Mouse (Mus musculus) frontal cortex, adult (tissue): ENCODE results near the gene Moxd1.
A peak's percentile ranks its signal among the peaks of the same experiment; 100 is the strongest.
"Not testable (repeated sequence)": the region's sequence is repeated elsewhere in the genome, so short reads cannot be mapped to it uniquely, and the experiment has no call there.

Experiments
- ATAC-seq: cut with Nextera tagmentation; 2 replicates; pipeline ENCODE4 v1.9.2; 2017; ENCODE audit warnings: mild to moderate bottlenecking, moderate library complexity, mixed read lengths; ENCODE audit not compliant: low TSS enrichment

Gene Moxd1

DNA sequence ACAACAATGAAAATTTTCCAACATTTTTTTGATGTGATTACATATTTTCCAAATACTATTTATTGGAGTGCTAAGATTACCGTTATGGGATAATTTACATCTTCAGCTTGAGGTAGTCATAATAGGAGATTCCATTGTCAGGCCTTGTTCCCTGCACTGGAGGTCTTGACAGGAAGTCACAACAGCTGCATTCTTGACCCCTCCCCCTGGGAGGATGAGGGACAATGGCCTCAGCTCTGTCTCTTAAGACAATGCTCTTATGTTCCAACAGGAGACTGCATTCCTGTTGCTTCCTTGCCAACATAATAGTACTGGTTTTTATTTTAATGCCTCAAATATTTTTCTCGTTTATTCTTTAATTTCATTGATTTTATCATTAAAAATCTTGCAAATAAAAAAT, 44.2 kb downstream of the Moxd1 start:
- ATAC-seq = no peak

DNA sequence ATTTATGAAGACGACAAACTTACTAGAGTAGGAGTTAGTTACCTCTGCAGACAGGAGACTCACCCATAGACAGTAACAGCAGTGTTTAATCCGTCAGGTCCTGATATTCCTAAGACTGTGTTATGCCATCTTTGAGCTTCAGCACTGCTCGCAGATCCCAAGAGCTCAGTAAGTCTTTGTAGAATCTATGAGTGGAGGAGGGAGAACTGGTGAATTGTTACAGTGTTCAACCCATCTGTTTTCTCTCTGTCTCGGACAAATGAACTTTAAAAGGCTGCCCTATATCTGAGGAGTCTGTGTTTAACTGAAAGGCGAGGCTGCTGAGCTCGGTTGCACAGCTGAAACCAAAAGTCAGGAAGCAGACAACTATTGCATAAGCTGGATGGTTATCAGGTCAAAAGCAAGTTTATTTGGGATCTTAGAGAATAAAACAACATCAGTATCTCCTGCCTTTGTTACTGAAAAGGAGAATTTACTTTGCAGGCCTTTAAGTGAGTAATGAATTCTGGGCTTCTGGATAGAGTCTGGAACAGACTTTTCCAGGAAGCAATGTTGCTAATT, 47.8 kb downstream of the Moxd1 start:
- ATAC-seq = peak; percentile 77

DNA sequence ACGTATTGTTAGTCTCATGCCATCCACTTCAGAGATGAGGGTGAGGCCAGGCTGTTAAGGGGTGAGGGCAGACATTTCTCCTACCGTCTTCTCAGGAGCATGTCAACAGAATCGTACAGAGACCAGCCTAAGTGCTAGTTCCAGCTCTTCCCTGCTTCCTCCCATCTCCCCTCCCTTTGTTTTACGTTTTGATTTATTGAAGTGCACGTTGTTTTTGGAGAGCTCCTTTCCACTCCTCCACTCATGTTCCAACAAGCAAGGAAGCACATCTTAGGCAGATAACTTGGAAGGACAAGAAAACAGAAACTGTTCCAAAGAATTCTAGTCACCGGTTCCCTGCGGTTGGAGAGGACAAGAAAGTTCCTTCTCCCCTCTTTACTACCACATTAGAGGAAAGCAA, 52.9 kb downstream of the Moxd1 start:
- ATAC-seq = no peak

DNA sequence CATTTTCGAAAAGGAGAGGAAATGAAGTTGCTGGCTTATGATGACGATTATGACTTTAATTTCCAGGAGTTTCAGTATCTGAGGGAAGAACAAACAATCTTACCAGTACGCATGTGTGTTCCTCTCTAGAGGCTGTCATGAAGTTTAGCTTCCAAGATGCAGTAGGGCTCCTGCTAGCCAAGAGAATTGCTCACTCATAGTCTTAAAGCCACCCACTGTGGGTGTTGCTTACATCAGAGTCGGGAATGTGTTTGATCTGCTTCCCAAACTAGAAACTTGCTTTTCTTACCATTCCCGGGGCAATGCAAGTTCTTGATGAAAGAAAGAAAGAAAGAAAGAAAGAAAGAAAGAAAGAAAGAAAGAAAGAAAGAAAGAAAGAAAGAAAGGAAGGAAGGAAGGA, 59.3 kb downstream of the Moxd1 start:
- peak; percentile 67; the same call in 1 of the 2 replicates for ATAC-seq

DNA sequence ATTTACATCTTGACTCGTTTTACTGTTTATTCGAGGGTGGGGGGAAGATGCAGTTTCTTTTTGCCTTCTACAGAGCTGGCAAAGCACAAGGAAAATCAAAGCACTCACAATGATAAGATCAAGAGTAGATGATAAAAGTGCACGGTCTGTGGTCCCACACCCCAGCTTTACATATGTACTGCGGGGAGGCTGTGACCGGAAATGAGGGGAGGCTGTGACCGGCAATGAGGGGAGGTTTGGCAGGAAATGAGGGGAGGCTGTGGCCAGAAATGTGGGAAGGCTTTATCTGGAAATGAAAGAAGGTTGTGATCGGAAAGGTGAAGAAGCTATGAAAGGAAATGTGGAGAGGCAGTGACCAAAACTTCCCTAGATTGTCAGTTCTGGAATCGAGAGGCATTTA, 68.3 kb downstream of the Moxd1 start:
- no peak for ATAC-seq

DNA sequence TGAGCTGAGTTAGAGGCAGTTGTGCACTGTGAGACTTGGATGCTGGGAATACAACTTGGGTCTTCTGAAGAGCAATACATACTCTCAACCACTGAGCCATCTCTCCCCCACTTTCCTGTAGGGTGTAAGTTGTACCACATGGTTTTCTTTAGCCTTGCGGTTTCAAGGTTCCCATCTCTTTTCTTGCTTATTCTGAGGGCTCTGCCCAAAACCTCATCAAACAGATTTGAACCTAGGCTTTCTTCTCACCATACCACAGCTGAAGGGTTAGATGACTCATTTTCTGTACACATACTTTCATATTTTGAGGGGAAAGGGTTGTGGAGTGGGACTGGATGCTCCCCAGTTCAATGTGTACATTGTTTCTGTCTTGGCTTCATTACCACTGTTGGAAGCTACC, 69.4 kb downstream of the Moxd1 start:
- ATAC-seq = no peak

DNA sequence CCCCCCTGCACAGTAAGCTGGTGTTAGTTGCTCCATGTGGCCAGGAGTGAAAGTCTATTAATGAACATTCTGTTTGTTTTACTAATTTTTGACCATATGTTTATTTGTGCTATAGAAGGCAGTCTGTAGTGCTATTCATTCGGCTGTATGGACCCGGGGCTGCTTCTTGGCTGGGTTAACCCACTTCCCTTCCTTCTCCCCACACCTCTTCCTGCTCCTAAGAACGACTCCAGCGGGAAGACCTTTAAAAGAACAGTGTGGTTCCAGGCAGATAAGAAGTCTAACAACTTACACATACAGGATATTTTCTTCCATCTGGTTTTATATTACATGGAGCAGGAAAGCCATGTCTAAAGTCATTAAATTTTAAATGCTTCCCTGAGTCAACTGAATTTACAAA, 73.3 kb downstream of the Moxd1 start:
- ATAC-seq = no peak

DNA sequence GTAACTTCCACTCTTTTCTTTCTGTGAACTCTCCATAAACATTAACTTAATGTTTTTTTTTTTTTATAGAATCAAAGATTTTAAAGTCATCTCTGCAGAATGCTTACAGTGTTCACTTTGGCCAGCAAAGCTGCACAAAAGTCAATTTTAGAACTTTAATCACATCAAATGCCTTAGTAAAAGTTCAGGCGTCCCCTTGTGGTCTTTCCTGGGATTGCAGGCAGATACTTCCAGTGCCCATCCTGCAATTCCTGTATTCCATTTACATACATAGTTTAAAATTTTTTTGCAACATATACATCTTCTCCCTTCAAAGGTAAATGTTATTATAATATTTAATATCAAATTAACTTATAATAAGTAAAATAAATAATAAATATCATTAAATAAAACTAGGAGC, 74.5 kb downstream of the Moxd1 start:
- ATAC-seq = no peak

DNA sequence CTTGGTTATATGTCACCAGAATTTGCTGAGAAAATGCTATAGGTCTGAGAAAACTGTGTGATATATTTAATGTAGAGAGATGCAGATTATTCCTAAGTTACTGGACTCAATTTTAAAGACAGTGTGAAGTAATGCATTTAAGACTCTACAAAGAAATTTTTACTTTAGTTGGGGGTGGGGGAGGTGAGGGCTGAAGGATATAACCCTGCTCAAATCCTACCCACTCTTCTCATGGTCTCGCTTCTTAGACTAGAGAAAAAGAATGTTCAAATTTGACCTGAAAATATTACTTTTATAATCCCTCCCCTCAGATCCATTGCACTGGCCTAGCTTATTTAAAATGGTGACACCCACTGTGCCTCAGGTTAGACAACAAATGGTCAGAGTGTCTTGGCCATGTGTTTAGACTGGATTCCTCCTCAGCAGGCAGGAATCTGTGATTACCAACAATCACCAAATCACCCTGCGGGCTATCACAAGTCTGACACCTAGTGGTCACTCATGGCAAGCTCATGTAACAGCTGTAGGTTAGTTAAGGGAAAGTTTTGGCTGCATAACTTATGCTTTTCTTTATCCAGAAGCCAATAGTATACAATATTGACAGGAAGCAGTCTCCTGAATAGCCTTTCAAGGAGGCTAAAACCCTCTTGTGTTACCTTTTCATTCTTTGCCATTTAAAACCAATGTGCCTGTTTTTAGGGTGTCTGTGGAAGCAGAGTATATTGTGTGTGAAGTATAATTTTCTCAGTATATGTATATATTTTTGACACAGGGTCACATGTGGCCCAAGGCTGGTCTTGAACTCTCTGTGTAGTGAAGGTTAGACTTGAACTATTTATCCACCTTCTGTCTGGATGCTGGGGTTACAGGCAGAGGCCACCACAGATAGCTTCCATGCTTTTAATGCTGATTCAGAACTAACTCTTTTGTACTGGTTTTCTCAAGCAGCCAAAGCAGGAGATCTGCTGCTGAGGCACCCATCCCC, 75.2 kb downstream of the Moxd1 start:
- ATAC-seq = peak; percentile 98

DNA sequence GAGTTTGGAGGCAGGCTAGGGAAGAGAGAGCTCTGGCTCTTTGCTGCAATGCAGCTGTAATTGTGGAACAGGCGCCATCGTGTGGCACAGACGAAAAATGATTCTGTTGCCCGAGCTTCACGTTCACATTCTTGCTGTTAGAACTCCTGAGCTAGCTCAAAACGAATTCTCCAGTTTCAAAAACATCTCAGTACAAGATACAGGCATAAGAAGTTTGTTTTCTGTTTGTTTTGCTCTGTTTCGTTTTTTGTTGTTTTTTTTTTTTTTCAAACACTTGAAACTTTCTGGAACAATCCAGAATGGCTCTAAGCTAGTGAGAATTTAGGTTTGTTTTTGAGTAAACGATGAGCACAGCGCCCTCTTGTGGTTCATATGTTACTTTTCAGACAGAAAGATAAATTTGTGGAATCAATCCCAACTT, 88.9 kb downstream of the Moxd1 start:
- peak; percentile 100 for ATAC-seq

DNA sequence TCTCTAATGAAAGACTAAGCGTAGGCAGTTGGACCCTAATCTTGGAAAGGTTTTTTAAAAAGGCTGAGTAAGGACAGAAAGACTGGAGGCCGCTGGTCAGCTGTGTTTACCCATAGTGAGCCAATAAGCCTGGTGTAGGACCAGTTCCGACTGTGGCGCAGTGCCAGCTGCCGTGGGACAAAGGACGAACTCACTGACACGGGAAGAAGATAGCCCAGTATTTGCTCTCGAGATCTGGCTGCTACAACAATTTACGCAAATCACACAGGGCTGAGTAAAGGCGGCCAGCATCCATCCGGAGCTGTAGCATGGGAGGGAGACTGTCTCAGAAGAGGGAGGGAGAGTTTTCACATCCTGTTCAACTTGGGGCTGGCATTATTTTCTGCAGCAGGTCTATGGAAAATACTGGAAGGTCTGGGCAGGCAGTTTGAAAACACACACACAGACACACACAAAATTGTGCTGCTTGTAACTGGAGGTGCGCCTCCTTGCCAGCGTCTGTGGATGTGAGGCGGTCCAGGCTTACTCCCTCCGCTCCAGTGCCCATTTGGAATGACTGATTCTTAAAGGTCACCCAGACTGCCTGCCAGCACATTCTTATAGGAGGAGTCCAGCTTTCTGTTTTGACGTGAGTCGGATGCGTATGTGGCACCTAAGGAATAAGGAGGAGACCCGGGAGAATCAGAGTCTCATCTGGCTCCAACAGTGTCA, 94.0 kb downstream of the Moxd1 start:
- ATAC-seq = peak; percentile 31; the same call in 1 of the 2 replicates

DNA sequence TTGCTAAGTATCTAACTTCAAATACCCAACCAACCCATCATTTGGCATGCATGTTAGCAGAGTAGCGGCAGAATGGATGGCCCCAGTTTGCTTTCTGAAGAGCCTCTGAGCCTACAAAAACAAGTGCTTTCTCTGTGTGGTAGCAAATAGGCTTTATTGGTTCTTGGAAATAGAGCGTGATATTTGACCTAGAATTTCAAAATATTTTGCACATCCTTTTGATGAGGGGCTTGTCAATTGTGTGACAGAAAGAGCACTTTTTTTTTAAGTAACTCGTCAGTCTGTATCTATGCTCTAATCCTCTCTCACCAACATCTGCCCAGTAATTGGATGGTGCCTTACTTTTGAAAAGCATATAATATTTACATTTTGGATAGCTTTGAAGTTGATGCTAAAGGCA, 97.0 kb downstream of the Moxd1 start:
- ATAC-seq = no peak

DNA sequence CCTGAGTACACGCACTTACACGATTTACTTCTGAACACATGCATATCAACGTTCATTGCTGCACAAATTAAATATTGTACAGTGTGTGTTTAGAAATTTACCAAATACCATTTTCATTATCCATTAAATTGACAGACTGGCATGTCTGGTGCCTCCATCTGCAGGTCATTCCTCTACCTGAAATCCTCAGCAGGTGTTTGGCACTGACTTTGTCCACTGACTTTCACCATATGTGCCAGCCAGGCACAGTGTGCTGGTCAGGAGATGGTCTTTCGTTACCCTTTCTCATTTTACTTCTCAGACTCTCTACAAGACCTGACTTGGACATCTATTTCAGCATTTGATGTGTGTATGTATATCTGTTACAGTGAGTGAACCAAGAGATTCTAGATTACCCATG, 99.7 kb downstream of the Moxd1 start:
- no peak for ATAC-seq

DNA sequence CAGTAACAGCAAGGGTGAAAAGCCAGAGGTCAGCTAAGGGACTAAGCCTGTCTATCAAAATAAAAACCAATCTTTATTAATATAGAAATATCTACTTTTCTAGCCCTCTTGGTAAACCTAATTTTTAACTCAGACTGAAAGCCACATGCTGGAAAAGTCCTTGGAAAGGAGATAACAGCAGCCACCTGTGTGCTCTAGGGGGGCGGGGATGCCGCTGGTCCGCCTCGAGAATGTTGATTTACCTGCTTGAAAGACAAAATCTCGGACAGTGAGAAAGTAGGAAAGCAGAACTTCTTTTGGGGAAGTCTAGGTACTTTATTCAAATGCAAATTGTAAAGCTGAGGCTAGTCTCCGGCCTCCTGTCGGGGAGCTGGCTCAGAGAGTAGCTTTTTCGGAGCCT, 103.9 kb downstream of the Moxd1 start:
- not testable (repeated sequence) for ATAC-seq

DNA sequence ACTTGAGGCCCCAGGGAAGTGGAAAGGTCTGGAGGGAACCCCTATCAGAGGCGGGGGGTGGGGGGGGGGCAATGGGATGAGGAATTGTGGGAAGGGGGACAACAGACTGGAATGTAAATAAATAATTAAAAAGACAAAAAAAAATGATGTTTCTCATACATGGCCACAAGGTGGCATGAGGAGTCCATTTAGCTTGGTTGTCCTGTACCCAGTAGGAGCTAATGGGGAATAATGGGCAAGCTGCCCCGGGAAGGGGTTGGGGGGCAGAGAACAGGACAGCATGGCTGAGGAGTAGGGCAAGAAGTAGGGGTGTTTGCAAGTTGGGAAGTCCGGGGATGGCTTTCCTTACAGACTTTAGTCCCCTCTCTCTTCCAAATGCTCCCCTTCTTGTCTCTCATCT, 109.5 kb downstream of the Moxd1 start:
- ATAC-seq = no peak

DNA sequence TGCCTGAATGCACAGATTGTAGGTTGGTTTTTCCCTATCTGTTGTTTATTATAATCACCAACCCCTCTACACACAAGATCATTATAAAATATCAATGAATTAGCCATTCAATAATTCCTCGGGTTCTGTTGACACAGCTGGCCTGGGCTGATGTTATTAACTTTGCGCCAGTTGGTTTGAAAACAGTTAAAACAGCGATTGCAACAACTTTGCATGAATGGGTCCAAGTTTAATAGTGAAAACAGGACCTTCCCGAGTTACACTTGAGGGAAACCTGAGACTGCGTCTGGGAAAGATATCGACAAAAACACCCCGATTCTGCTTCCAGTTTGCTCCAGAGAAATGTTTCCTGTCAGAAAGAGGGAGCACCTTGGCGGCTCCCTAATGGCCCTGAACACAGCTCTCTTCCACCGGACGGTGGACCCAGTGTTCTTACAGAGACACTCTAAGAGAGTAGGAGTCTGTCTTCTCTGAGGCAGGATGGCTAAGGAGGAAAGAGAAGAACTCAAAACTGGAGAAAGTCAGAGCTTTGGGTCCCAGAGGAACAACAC, 116.4 kb downstream of the Moxd1 start:
- ATAC-seq = no peak

DNA sequence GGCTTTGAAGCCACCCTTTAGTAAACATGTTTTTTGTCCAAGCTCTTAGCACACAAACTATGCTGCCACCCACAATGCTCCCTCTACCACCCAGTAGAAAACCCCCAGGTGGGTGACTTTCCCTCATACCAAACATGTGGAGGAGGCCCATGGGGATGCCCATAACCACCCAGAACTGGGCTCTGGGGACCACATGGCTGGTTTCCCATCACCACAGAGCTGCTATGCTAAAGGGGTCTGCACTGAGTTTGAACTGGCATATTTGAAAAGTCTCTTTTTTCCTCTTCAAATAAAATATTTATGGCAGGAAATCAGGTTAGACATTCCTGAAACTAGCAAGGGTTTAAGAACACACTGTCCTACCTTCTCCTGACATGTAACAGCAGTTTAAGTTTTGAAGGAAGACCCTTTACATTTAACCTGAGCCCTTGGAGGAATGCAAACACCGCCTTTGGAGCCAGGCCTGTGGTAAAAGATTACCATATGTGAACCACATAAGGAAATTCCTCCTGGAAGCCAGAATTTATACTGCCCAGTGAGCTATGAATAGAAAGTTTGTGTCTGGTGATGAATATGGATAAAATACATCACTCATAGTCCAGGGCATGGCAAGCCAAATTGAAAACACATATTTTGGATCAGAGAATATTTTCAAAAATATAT, 117.4 kb downstream of the Moxd1 start:
- no peak for ATAC-seq

DNA sequence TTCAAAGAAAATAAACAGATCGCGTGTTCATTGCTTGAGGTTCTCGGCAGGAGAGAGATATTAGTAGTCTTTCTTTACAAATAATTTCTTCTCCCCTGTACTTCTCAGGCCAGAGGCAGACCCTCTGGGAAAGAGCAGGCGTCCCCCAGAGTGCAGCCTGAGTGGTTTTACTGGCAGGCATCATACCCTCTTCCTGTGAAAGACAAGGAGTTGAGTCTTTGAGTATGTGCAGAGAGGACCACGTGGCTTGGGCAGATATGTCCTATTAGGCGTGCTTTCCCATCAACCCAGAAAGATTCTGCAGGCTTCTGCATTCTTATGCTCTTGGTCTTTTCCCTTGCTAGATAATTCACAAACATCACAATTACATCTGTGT, 117.9 kb downstream of the Moxd1 start:
- no peak for ATAC-seq

DNA sequence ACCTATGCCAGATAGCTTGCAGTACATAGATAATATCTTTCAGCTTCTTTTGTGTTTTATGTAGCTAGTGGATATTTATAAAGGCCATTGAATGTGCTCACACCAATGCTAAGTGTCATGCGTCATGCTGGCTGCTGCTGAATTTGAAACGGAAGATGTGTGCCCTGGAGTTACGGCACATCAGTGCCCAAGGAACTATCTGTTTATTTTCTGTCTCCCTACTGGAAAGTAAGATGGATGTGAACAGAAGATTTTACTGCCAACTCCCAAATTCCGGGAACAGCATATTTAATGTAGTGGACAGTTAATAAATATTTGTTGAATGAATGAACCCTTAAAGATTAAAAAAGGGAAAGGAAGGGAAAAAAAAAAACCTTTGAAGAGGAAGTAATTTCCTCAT, 119.8 kb downstream of the Moxd1 start:
- no peak for ATAC-seq
